Mouse (Mus musculus) myocyte (in vitro differentiated cells): ENCODE measurements around the gene Pnp.
"Not testable (repeated sequence)": the region's sequence is repeated elsewhere in the genome, so short reads cannot be mapped to it uniquely, and the experiment has no call there.

Experiments
- CEBPB ChIP-seq: IDR thresholded peaks from 2 replicates; pipeline ENCODE4 v1.6.1; 2011; ENCODE audit warnings: mild to moderate bottlenecking, moderate library complexity; ENCODE audit not compliant: poor library complexity, insufficient read depth, severe bottlenecking
- E2F4 ChIP-seq: IDR thresholded peaks from one replicate; pipeline ENCODE4 v1.6.1; 2011; ENCODE audit warnings: mild to moderate bottlenecking, control low read depth, moderate library complexity; ENCODE audit not compliant: insufficient read depth
- MAX ChIP-seq: IDR thresholded peaks from one replicate; pipeline ENCODE4 v1.6.1; 2011; ENCODE audit warnings: low read depth, mild to moderate bottlenecking, control low read depth
- MYOD1 ChIP-seq, 3 experiments: IDR thresholded peaks; one replicate each; pipeline ENCODE4 v1.6.1; 2011; ENCODE audit warnings: control low read depth in 2 of 3, low read depth in 2 of 3, mild to moderate bottlenecking in 2 of 3, moderate library complexity in 1 of 3; ENCODE audit not compliant: insufficient read length in 2 of 3, control insufficient read depth in 1 of 3
- MYOG ChIP-seq, 3 experiments: IDR thresholded peaks; one replicate each; pipeline ENCODE4 v1.6.1; 2011; ENCODE audit warnings: control low read depth in 2 of 3, low read depth in 2 of 3, mild to moderate bottlenecking in 2 of 3; ENCODE audit not compliant: insufficient read length in 2 of 3, control insufficient read depth in 1 of 3, insufficient read depth in 1 of 3
- POLR2A ChIP-seq: IDR thresholded peaks from one replicate; pipeline ENCODE4 v1.6.1; 2011; ENCODE audit warnings: low read depth, mild to moderate bottlenecking, control low read depth, moderate library complexity; ENCODE audit not compliant: insufficient read length
- POLR2AphosphoS2 ChIP-seq: IDR thresholded peaks from one replicate; pipeline ENCODE4 v1.6.1; 2011; ENCODE audit warnings: low read depth, control low read depth; ENCODE audit not compliant: insufficient read length
- SRF ChIP-seq: IDR thresholded peaks from one replicate; pipeline ENCODE4 v1.6.1; 2011; ENCODE audit warnings: low read depth; ENCODE audit not compliant: control insufficient read depth, insufficient read length
- TCF12 ChIP-seq: IDR thresholded peaks from one replicate; pipeline ENCODE4 v1.6.1; 2011; ENCODE audit warnings: mild to moderate bottlenecking, control low read depth; ENCODE audit not compliant: poor library complexity, insufficient read depth, severe bottlenecking
- TCF3 ChIP-seq: IDR thresholded peaks from one replicate; pipeline ENCODE4 v1.6.1; 2011; ENCODE audit warnings: low read depth, control low read depth; ENCODE audit not compliant: insufficient read length
- USF1 ChIP-seq: IDR thresholded peaks from one replicate; pipeline ENCODE4 v1.6.1; 2011; ENCODE audit warnings: low read depth, mild to moderate bottlenecking, control low read depth, moderate library complexity

DNA sequence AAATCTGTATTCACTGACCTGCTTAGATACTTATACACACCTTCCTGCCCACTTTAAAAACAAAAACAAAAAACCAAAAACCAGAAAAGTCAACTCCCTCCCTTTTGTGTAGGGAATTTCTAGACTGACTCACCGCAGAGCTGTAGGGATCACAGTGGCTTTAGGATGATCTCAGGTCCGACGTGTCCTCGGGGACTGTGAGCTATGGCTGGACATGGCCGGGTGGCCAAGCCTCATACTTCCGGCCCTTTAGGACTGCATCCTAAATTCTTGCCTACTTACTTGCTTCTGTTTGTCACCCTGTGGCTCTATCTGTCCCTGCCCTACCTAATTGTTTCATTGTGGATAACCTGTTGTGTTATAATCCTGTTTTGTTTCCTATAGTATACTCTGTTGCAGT is 25.8 kb downstream of the Pnp start:
- not testable (repeated sequence) for TF ChIP-seq POLR2A; TCF3; MAX; MYOD1 (IDR thresholded peaks at IDR 0.05; ENCODE audit: control insufficient read depth in 1 of 3, insufficient read length in 2 of 3, low read depth in 2 of 3); E2F4; USF1; TCF12; MYOG (IDR thresholded peaks at IDR 0.05; ENCODE audit: control insufficient read depth in 1 of 3, insufficient read depth in 1 of 3, insufficient read length in 2 of 3, low read depth in 2 of 3); POLR2AphosphoS2; CEBPB; SRF
